ENCODE assay signal across 38 mouse cellular contexts in genomic region chr2:4958039-4958438, GRCm38 (mm10). TPM values are rescaled to one million over a fixed set of nuclear protein-coding genes. Genes with fewer than 3 reads are reported as not detected.
DNase-seq lines count a peak whose midpoint lies in the region; ATAC-seq and TF ChIP-seq lines count a peak whose summit lies in the region.
"Had no signal": no experiment of that assay in that cellular context is flagged by ENCODE, and none has a peak within 500 bp of the region (broad histone marks: within the 10 kb centered on the region; RNA-seq: fewer than 3 reads in every experiment).

No protein-coding gene starts in this region.

- H3K9me3 ChIP-seq in hindbrain, embryonic 12.5 days (replicated peaks): no peaks in the 10 kb centered on the region
- H3K9me3 ChIP-seq in hindbrain, postnatal 0 days (ENCODE audit: low read length): no peaks in the 10 kb centered on the region
- no peaks in the 10 kb centered on the region for H3K9me3 ChIP-seq in limb, embryonic 14.5 days (ENCODE audit: control insufficient read depth, low read length)
- no peaks in the 10 kb centered on the region for H3K9me3 ChIP-seq in forebrain, embryonic 10.5 days
- no peaks in the 10 kb centered on the region for H3K9me3 ChIP-seq in kidney, embryonic 15.5 days (replicated peaks)
- H3K9me3 ChIP-seq: embryonic facial prominence, embryonic 12.5 days; forebrain, embryonic 13.5 days; neural tube, embryonic 12.5 days had no signal

- no peak overlapping the region for H3K4me2 ChIP-seq in hindbrain, embryonic 12.5 days (replicated peaks)
- H3K4me2 ChIP-seq in hindbrain, postnatal 0 days (ENCODE audit: low read depth, low read length): no peak overlapping the region
- H3K4me2 ChIP-seq in limb, embryonic 14.5 days (replicated peaks; ENCODE audit: low read depth, low read length, severe bottlenecking): no peak overlapping the region
- H3K4me2 ChIP-seq in kidney, embryonic 15.5 days: no peak overlapping the region
- H3K4me2 ChIP-seq: embryonic facial prominence, embryonic 12.5 days; forebrain, embryonic 13.5 days; heart, embryonic 11.5 days; hindbrain, embryonic 14.5 days; midbrain, embryonic 11.5 days; neural tube, embryonic 12.5 days had no signal

- no peak for ATAC-seq in hindbrain, embryonic 12.5 days (ENCODE audit: low FRiP score)
- ATAC-seq in hindbrain, postnatal 0 days: no peak
- peak; percentile 79 for ATAC-seq in limb, embryonic 14.5 days (ENCODE audit: low FRiP score, low read depth)
- no peak for ATAC-seq in kidney, embryonic 15.5 days (replicated peaks; ENCODE audit: low FRiP score)
- ATAC-seq: forebrain, embryonic 13.5 days; inflammation-experienced regulatory T-cells, adult 6 months; midbrain, embryonic 16.5 days; Patski had no signal

- H3K4me3 ChIP-seq in hindbrain, embryonic 12.5 days: no peak overlapping the region
- no peak overlapping the region for H3K4me3 ChIP-seq in hindbrain, postnatal 0 days (ENCODE audit: low read length)
- H3K4me3 ChIP-seq in limb, embryonic 14.5 days (replicated peaks; ENCODE audit: low read length): no peak overlapping the region
- no peak overlapping the region for H3K4me3 ChIP-seq in forebrain, embryonic 10.5 days
- no peak overlapping the region for H3K4me3 ChIP-seq in kidney, embryonic 15.5 days (replicated peaks)
- H3K4me3 ChIP-seq: embryonic facial prominence, embryonic 12.5 days; erythroblast, embryonic 14.5 days; forebrain, embryonic 13.5 days; neural tube, embryonic 12.5 days had no signal

- TF ChIP-seq POLR2A in limb, embryonic 14.5 days (IDR thresholded peaks at IDR 0.05; ENCODE audit: borderline replicate concordance, extremely low read depth, insufficient read depth, insufficient read length): no peak

- no peaks in the 10 kb centered on the region for H3K27me3 ChIP-seq in hindbrain, embryonic 12.5 days
- H3K27me3 ChIP-seq in hindbrain, postnatal 0 days (ENCODE audit: insufficient read depth, low read length): no peaks in the 10 kb centered on the region
- H3K27me3 ChIP-seq in limb, embryonic 14.5 days (ENCODE audit: control insufficient read depth, insufficient read depth, low read length): no peaks in the 10 kb centered on the region
- no peaks in the 10 kb centered on the region for H3K27me3 ChIP-seq in forebrain, embryonic 10.5 days (ENCODE audit: poor library complexity, severe bottlenecking)
- H3K27me3 ChIP-seq in kidney, embryonic 15.5 days: no peaks in the 10 kb centered on the region
- H3K27me3 ChIP-seq: embryonic facial prominence, embryonic 12.5 days; forebrain, embryonic 13.5 days; neural tube, embryonic 12.5 days; Patski had no signal

- no peak for DNase-seq in hindbrain, postnatal 0 days (ENCODE audit: low spot score)
- peak; percentile 41 for DNase-seq in ZHBTc4 (ENCODE audit: low read depth, low spot score)
- peak; percentile 28 for DNase-seq in forelimb bud, embryonic 11.5 days (ENCODE audit: low read depth, low spot score)
- no peak for DNase-seq in limb, embryonic 14.5 days (ENCODE audit: low spot score)
- DNase-seq in forebrain, embryonic 10.5 days (ENCODE audit: extremely low spot score, low spot score): no peak
- DNase-seq: adrenal gland, postnatal 14 days; cerebellum, adult 11 months; cerebellum, adult 9-10 months; cerebellum, postnatal 36 days; gastrocnemius, postnatal 14 days; heart, adult 18-20 months; heart, postnatal 4 days; kidney, adult 11 months; kidney, postnatal 25 days; layer of hippocampus, postnatal 36 days; liver; lung, postnatal 14 days; right cerebral cortex, adult 18-20 months; spleen, adult 18-20 months; thymus, postnatal 14 days had no signal

- H3K9ac ChIP-seq in hindbrain, embryonic 12.5 days: no peak overlapping the region
- H3K9ac ChIP-seq in hindbrain, postnatal 0 days (replicated peaks; ENCODE audit: low read length): no peak overlapping the region
- no peak overlapping the region for H3K9ac ChIP-seq in limb, embryonic 14.5 days (ENCODE audit: low read depth, low read length, severe bottlenecking)
- H3K9ac ChIP-seq in kidney, embryonic 15.5 days: no peak overlapping the region
- H3K9ac ChIP-seq: embryonic facial prominence, embryonic 12.5 days; forebrain, embryonic 13.5 days; hindbrain, embryonic 14.5 days; liver, embryonic 14.5 days; neural tube, embryonic 12.5 days had no signal

- no peaks in the 10 kb centered on the region for H3K4me1 ChIP-seq in hindbrain, embryonic 12.5 days
- no peaks in the 10 kb centered on the region for H3K4me1 ChIP-seq in hindbrain, postnatal 0 days (ENCODE audit: insufficient read depth, low read length)
- no peaks in the 10 kb centered on the region for H3K4me1 ChIP-seq in limb, embryonic 14.5 days (ENCODE audit: control insufficient read depth, insufficient read depth, low read length)
- no peaks in the 10 kb centered on the region for H3K4me1 ChIP-seq in forebrain, embryonic 10.5 days
- H3K4me1 ChIP-seq in kidney, embryonic 15.5 days: no peaks in the 10 kb centered on the region
- H3K4me1 ChIP-seq: embryonic facial prominence, embryonic 12.5 days; forebrain, embryonic 13.5 days; neural tube, embryonic 12.5 days had no signal

- TF ChIP-seq CTCF in hindbrain, postnatal 0 days (IDR thresholded peaks at IDR 0.05; ENCODE audit: low read depth): no peak

- no peaks in the 10 kb centered on the region for H3K36me3 ChIP-seq in hindbrain, embryonic 12.5 days
- H3K36me3 ChIP-seq in hindbrain, postnatal 0 days (ENCODE audit: insufficient read depth, low read length): no peaks in the 10 kb centered on the region
- no peaks in the 10 kb centered on the region for H3K36me3 ChIP-seq in limb, embryonic 14.5 days (ENCODE audit: control insufficient read depth, insufficient read depth, low read length)
- no peaks in the 10 kb centered on the region for H3K36me3 ChIP-seq in forebrain, embryonic 10.5 days (replicated peaks)
- no peaks in the 10 kb centered on the region for H3K36me3 ChIP-seq in kidney, embryonic 15.5 days
- H3K36me3 ChIP-seq: embryonic facial prominence, embryonic 12.5 days; neural tube, embryonic 12.5 days had no signal

- 80% methylated on average over 12 of the region's 12 CpGs for WGBS in hindbrain, embryonic 12.5 days
- 81% methylated on average over 12 of the region's 12 CpGs for WGBS in hindbrain, postnatal 0 days
- 75% methylated on average over 12 of the region's 12 CpGs for WGBS in limb, embryonic 14.5 days
- 92% methylated on average over 12 of the region's 12 CpGs for WGBS in forebrain, embryonic 10.5 days
- 92% methylated on average over 12 of the region's 12 CpGs for WGBS in kidney, embryonic 15.5 days

- H3K27ac ChIP-seq in hindbrain, embryonic 12.5 days: peak overlapping the region; percentile 35; the same call in 1 of the 2 replicates
- no peak overlapping the region for H3K27ac ChIP-seq in hindbrain, postnatal 0 days
- peak overlapping the region; percentile 74 for H3K27ac ChIP-seq in limb, embryonic 14.5 days (replicated peaks; ENCODE audit: low read depth, low read length)
- no peak overlapping the region for H3K27ac ChIP-seq in forebrain, embryonic 10.5 days
- H3K27ac ChIP-seq in kidney, embryonic 15.5 days: no peak overlapping the region
- H3K27ac ChIP-seq: embryonic facial prominence, embryonic 12.5 days; forebrain, embryonic 13.5 days; hindbrain, embryonic 14.5 days; liver, embryonic 14.5 days; neural tube, embryonic 12.5 days had no signal

RNA-seq across cellular contexts. Expression of gene Ucma, which starts 17.9 kb away (rescaled TPM):
- 0.96 and 1.9 TPM in 2 replicates for polyA plus RNA-seq in hindbrain, embryonic 12.5 days (2016; fragmentation: Nextera tagmentation; extraction: Ambion mirVana)
- 11.9 and 13.2 TPM in 2 replicates for total RNA-seq in hindbrain, postnatal 0 days (2014; rRNA removed)
- polyA plus RNA-seq in hindbrain, postnatal 0 days (2015; fragmentation: Nextera tagmentation; extraction: Ambion mirVana): 5.3 and 6.2 TPM in 2 replicates
- polyA plus RNA-seq in limb, embryonic 14.5 days (2012; rRNA removed): 7.7 and 9.9 TPM in 2 replicates
- 3.3 and 4.2 TPM in 2 replicates for polyA plus RNA-seq in limb, embryonic 14.5 days (2014; fragmentation: Nextera tagmentation; extraction: Ambion mirVana)
- 0.26 TPM in 1 of 2 replicates, not detected in the other for polyA plus RNA-seq in forebrain, embryonic 10.5 days (2016; fragmentation: Nextera tagmentation; extraction: Ambion mirVana)
- not detected in 2 replicates for polyA plus RNA-seq in kidney, embryonic 15.5 days (2015; fragmentation: Nextera tagmentation; extraction: Ambion mirVana)
- total RNA-seq: adrenal gland, postnatal 14 days; heart, postnatal 4 days; megakaryocyte, adult 5-6 weeks; MEL had no signal
- polyA plus RNA-seq: embryonic facial prominence, embryonic 12.5 days; erythroblast, embryonic 14.5 days; heart, embryonic 11.5 days; heart, postnatal 0 days; inflammation-experienced regulatory T-cells, adult 6 months; kidney, embryonic 14.5 days; liver, embryonic 14.5 days; midbrain, embryonic 11.5 days; neural tube, embryonic 12.5 days; Patski; stomach, embryonic 16.5 days had no signal

RNA-seq across cellular contexts. Expression of gene Phyh, which starts 39.2 kb away (rescaled TPM):
- polyA plus RNA-seq in hindbrain, embryonic 12.5 days (2016; fragmentation: Nextera tagmentation; extraction: Ambion mirVana): 51.4 and 57.6 TPM in 2 replicates
- 74.6 and 78.4 TPM in 2 replicates for total RNA-seq in hindbrain, postnatal 0 days (2014; rRNA removed)
- 127 and 133 TPM in 2 replicates for polyA plus RNA-seq in hindbrain, postnatal 0 days (2015; fragmentation: Nextera tagmentation; extraction: Ambion mirVana)
- polyA plus RNA-seq in limb, embryonic 14.5 days (2012; rRNA removed): 30.9 and 31.0 TPM in 2 replicates
- 46.0 and 50.2 TPM in 2 replicates for polyA plus RNA-seq in limb, embryonic 14.5 days (2014; fragmentation: Nextera tagmentation; extraction: Ambion mirVana)
- 37.0 and 37.3 TPM in 2 replicates for polyA plus RNA-seq in forebrain, embryonic 10.5 days (2016; fragmentation: Nextera tagmentation; extraction: Ambion mirVana)
- 55.2 and 59.5 TPM in 2 replicates for polyA plus RNA-seq in kidney, embryonic 15.5 days (2015; fragmentation: Nextera tagmentation; extraction: Ambion mirVana)
- total RNA-seq: MEL had no signal

RNA-seq across cellular contexts. Expression of gene Mcm10, which starts 54.6 kb away (rescaled TPM):
- 19.8 and 23.1 TPM in 2 replicates for polyA plus RNA-seq in hindbrain, embryonic 12.5 days (2016; fragmentation: Nextera tagmentation; extraction: Ambion mirVana)
- 4.9 and 7.7 TPM in 2 replicates for total RNA-seq in hindbrain, postnatal 0 days (2014; rRNA removed)
- 3.9 and 4.8 TPM in 2 replicates for polyA plus RNA-seq in hindbrain, postnatal 0 days (2015; fragmentation: Nextera tagmentation; extraction: Ambion mirVana)
- 22.8 and 25.5 TPM in 2 replicates for polyA plus RNA-seq in limb, embryonic 14.5 days (2012; rRNA removed)
- polyA plus RNA-seq in limb, embryonic 14.5 days (2014; fragmentation: Nextera tagmentation; extraction: Ambion mirVana): 22.2 and 24.9 TPM in 2 replicates
- 82.7 and 87.4 TPM in 2 replicates for polyA plus RNA-seq in forebrain, embryonic 10.5 days (2016; fragmentation: Nextera tagmentation; extraction: Ambion mirVana)
- polyA plus RNA-seq in kidney, embryonic 15.5 days (2015; fragmentation: Nextera tagmentation; extraction: Ambion mirVana): 35.1 TPM in 2 replicates

Comparison
In these comparisons a context has a peak if more than half of its experiments do, and no peak if none do; other contexts are left out.
1. H3K27ac ChIP-seq: peak in hindbrain, embryonic 12.5 days (single experiment) and limb, embryonic 14.5 days (single experiment); none in hindbrain, postnatal 0 days (single experiment), forebrain, embryonic 10.5 days (single experiment) and kidney, embryonic 15.5 days (single experiment).
2. DNase-seq: peak in ZHBTc4 (single experiment) and forelimb bud, embryonic 11.5 days (single experiment); none in hindbrain, postnatal 0 days (single experiment), limb, embryonic 14.5 days (single experiment) and forebrain, embryonic 10.5 days (single experiment).